Mouse (Mus musculus): ENCODE measurements around the gene Rnf38. TPM values are rescaled to one million over a fixed set of nuclear protein-coding genes. Genes with fewer than 3 reads are reported as not detected.

Rnf38 gene
- polyA plus RNA-seq, 2 experiments, result 26.8 to 107 TPM

- ATAC-seq (ENCODE audit: low FRiP score, low read depth) (no peak), DNase-seq (ENCODE audit: low spot score) (no peak)
- Histone ChIP-seq H3K4me1 (ENCODE audit: control insufficient read depth, insufficient read depth, low read length) (0 out of 2 replicates have a peak, but pooled peaks cover 11% of the 10 kb centered on the region), H3K36me3 (ENCODE audit: control insufficient read depth, insufficient read depth, low read length) (no peaks in the 10 kb centered on the region), H3K9me3 (ENCODE audit: control insufficient read depth, low read length) (no peaks in the 10 kb centered on the region), H3K27ac (replicated peaks; ENCODE audit: low read depth, low read length) (no peak overlapping the region), H3K9ac (ENCODE audit: low read depth, low read length, severe bottlenecking) (0 out of 2 replicates have a peak overlapping the region, but pooled peaks have one; percentile 12), H3K4me2 (replicated peaks; ENCODE audit: low read depth, low read length, severe bottlenecking) (peak overlapping the region; percentile 37), H3K27me3 (ENCODE audit: control insufficient read depth, insufficient read depth, low read length) (no peaks in the 10 kb centered on the region), H3K4me3 (replicated peaks; ENCODE audit: low read length) (0 out of 2 replicates have a peak overlapping the region, but pooled peaks have one; percentile 8)
- TF ChIP-seq POLR2A (IDR thresholded peaks at IDR 0.05; ENCODE audit: borderline replicate concordance, extremely low read depth, insufficient read depth, insufficient read length), result no peak
- 69% methylated on average over 13 of the region's 13 CpGs for WGBS
Measured at GRCm38 (mm10) chr4:44084602-44085325, 148.8 kb downstream of the Rnf38 start.

GRCm38 (mm10) chr4:44083945-44084344, 149.6 kb downstream of the Rnf38 start, which contains the start of gene Gne:
Gene Gne, minus strand, starts transcription at chr4:44084177.
- ATAC-seq (ENCODE audit: low FRiP score, low read depth) (no peak), DNase-seq (ENCODE audit: low spot score) (no peak)
- Histone ChIP-seq H3K9ac (ENCODE audit: low read depth, low read length, severe bottlenecking) (peak within 1 kb of the TSS; percentile 12; the same call in 1 of the 2 replicates), H3K4me1 (ENCODE audit: control insufficient read depth, insufficient read depth, low read length) (0 out of 2 replicates have a peak, but pooled peaks cover 11% of the 10 kb centered on the region), H3K27me3 (ENCODE audit: control insufficient read depth, insufficient read depth, low read length) (no peaks in the 10 kb centered on the region), H3K4me2 (replicated peaks; ENCODE audit: low read depth, low read length, severe bottlenecking) (peak within 1 kb of the TSS; percentile 37), H3K27ac (replicated peaks; ENCODE audit: low read depth, low read length) (no peak within 1 kb of the TSS), H3K4me3 (replicated peaks; ENCODE audit: low read length) (peak within 1 kb of the TSS; percentile 8; the same call in 1 of the 2 replicates), H3K9me3 (ENCODE audit: control insufficient read depth, low read length) (no peaks in the 10 kb centered on the region), H3K36me3 (ENCODE audit: control insufficient read depth, insufficient read depth, low read length) (no peaks in the 10 kb centered on the region)
- TF ChIP-seq POLR2A (IDR thresholded peaks at IDR 0.05; ENCODE audit: borderline replicate concordance, extremely low read depth, insufficient read depth, insufficient read length), result no peak
- WGBS, result 8% methylated on average over 11 of the region's 11 CpGs

- H3K4me1 ChIP-seq (ENCODE audit: control insufficient read depth, insufficient read depth, low read length), result 0 out of 2 replicates have a peak, but pooled peaks cover 3% of the 10 kb centered on the region
- H3K9ac ChIP-seq (ENCODE audit: low read depth, low read length, severe bottlenecking), result no peak overlapping the region
- no peak for ATAC-seq (ENCODE audit: low FRiP score, low read depth)
- H3K4me3 ChIP-seq (replicated peaks; ENCODE audit: low read length), result no peak overlapping the region
- H3K9me3 ChIP-seq (ENCODE audit: control insufficient read depth, low read length), result no peaks in the 10 kb centered on the region
- no peaks in the 10 kb centered on the region for H3K27me3 ChIP-seq (ENCODE audit: control insufficient read depth, insufficient read depth, low read length)
- no peak for DNase-seq (ENCODE audit: low spot score)
- H3K36me3 ChIP-seq (ENCODE audit: control insufficient read depth, insufficient read depth, low read length), result no peaks in the 10 kb centered on the region
- no peak for TF ChIP-seq POLR2A (IDR thresholded peaks at IDR 0.05; ENCODE audit: borderline replicate concordance, extremely low read depth, insufficient read depth, insufficient read length)
- no peak overlapping the region for H3K27ac ChIP-seq (replicated peaks; ENCODE audit: low read depth, low read length)
- no peak overlapping the region for H3K4me2 ChIP-seq (replicated peaks; ENCODE audit: low read depth, low read length, severe bottlenecking)
- WGBS, result 72% methylated on average over 7 of the region's 7 CpGs
Measured at GRCm38 (mm10) chr4:44078358-44078933, 155.1 kb downstream of the Rnf38 start.

Small RNA genes lying within 50 kb of the gene (microRNA-seq; reads per million reads assigned to microRNA genes)
- gene Mir5106, result not detected

Other genes starting within 250 kb of the Rnf38 start
- gene Clta, start 229.3 kb downstream of the Rnf38 start, polyA plus RNA-seq (2012; rRNA removed), result 278 and 361 TPM in 2 replicates
- gene Clta, start 229.3 kb downstream of the Rnf38 start, polyA plus RNA-seq (2014; fragmentation: Nextera tagmentation; extraction: Ambion mirVana), result 252 and 264 TPM in 2 replicates
- gene Gne, start 149.6 kb downstream of the Rnf38 start, polyA plus RNA-seq (2012; rRNA removed), result 13.8 and 18.1 TPM in 2 replicates
- 27.3 and 27.8 TPM in 2 replicates for gene Gne, start 149.6 kb downstream of the Rnf38 start, polyA plus RNA-seq (2014; fragmentation: Nextera tagmentation; extraction: Ambion mirVana)
- gene Melk, start 67.1 kb upstream of the Rnf38 start, polyA plus RNA-seq (2012; rRNA removed), result 20.7 and 22.8 TPM in 2 replicates
- 29.9 and 31.0 TPM in 2 replicates for gene Melk, start 67.1 kb upstream of the Rnf38 start, polyA plus RNA-seq (2014; fragmentation: Nextera tagmentation; extraction: Ambion mirVana)